Mouse (Mus musculus): ENCODE data around the gene Emc10. TPM values are rescaled to one million over a fixed set of nuclear protein-coding genes. Genes with fewer than 3 reads are reported as not detected.

Emc10 gene
- polyA plus RNA-seq, 1 experiment from 2014 or later, result 132 TPM

DNA sequence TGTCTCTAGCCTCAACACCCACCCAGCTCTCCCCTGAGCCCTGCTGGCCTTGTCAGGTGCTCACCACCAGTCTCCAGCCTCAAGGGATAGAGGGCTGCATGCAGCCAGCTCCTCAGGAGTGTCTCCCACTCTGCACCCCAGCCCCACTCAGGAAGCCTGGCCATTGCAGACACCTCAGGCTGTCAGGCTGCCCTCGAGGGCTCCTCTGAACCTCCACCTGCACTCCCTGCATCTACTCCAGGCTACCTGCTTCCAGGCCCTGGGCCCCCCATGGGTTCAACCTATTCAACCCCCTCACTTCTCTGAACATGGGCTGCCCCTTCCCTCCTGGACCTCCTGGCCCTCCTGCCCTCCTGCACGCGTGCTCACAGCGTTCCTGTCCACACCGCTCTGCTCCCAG, 4.9 kb downstream of the Emc10 start:
- Histone ChIP-seq H3K4me3 (no peak overlapping the region), H3K4me2 (replicated peaks) (no peak overlapping the region), H3K27ac (replicated peaks) (no peak overlapping the region), H3K4me1 (peaks cover 18% of the 10 kb centered on the region), H3K36me3 (peaks cover 53% of the 10 kb centered on the region), H3K9ac (replicated peaks) (no peak overlapping the region), H3K27me3 (no peaks in the 10 kb centered on the region), H3K9me3 (no peaks in the 10 kb centered on the region)
- 96% methylated on average over 5 of the region's 5 CpGs for WGBS
- no peak for ATAC-seq (ENCODE audit: low FRiP score, low read depth)

DNA sequence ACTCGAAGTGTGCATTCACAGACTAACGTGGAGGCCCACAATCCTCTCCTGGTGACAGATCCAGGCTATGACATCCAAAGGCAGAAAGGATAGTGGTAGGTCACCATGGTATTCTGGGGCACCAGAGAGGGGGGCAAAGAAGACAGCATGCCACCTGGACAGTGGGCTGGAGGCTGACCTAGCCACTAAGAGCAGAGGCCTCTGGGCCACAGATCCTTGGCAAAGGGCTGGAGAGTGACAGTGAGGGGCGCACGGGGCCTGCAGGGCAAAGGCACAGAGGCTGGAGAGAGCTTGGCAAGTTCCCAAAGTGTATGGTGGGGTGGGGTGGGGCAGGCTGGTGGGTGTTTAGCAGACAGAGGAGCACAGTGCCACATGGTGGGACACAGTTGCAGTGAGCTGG, 6.0 kb downstream of the Emc10 start:
- H3K4me1 ChIP-seq, result peaks cover 12% of the 10 kb centered on the region
- no peak overlapping the region for H3K27ac ChIP-seq (replicated peaks)
- no peak for ATAC-seq (ENCODE audit: low FRiP score, low read depth)
- no peak overlapping the region for H3K4me3 ChIP-seq
- H3K9ac ChIP-seq (replicated peaks), result 0 out of 2 replicates have a peak overlapping the region, but pooled peaks have one; percentile 8
- H3K9me3 ChIP-seq, result no peaks in the 10 kb centered on the region
- peaks cover 53% of the 10 kb centered on the region for H3K36me3 ChIP-seq
- no peaks in the 10 kb centered on the region for H3K27me3 ChIP-seq
- H3K4me2 ChIP-seq (replicated peaks), result no peak overlapping the region
- 96% methylated on average over 4 of the region's 4 CpGs for WGBS

DNA sequence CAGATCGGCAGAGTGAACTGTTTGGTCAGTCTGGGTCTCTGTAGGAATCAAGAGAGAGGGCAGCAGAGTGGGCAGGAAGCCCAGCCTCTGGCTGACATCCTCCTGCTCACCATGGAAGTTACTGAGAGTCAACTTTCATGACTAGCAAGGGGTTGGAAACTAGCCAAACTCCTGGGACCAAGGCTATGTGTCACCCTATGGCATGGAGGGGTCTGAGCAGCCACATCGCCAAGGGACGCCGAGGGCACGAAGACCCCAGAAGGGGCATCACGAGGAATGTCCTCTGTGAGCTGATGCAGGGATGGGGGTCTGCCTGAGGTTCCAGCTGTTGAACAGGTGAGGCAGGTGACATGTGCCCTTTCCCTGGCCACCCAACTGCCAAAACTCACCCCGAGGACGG, 7.8 kb downstream of the Emc10 start:
- Histone ChIP-seq H3K9me3 (no peaks in the 10 kb centered on the region), H3K27me3 (no peaks in the 10 kb centered on the region), H3K4me3 (no peak overlapping the region), H3K27ac (replicated peaks) (no peak overlapping the region), H3K9ac (replicated peaks) (no peak overlapping the region), H3K36me3 (peaks cover 48% of the 10 kb centered on the region), H3K4me1 (no peaks in the 10 kb centered on the region), H3K4me2 (replicated peaks) (no peak overlapping the region)
- ATAC-seq (ENCODE audit: low FRiP score, low read depth), result no peak
- WGBS, result 91% methylated on average over 8 of the region's 8 CpGs

DNA sequence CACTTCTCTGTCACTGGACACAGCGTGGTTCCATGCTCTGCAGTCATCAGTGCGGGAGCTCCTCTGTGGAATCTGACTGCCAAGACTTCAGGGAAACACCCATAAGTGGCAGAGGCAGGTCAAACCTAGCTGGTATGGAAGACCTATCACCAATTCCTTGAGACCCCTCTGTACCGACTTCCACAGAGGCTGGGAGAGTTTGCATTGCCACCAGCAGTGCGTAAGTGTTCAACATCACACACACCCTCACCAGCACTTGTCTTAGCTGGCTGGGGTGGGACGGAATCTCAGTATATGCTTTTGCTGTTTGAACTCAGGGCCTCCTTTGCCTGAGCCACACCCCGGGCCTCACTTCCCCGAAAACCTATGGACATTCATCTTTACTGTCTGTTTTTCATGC, 8.4 kb downstream of the Emc10 start:
- H3K4me1 ChIP-seq, result no peaks in the 10 kb centered on the region
- H3K36me3 ChIP-seq, result peaks cover 43% of the 10 kb centered on the region
- no peak overlapping the region for H3K4me2 ChIP-seq (replicated peaks)
- no peaks in the 10 kb centered on the region for H3K9me3 ChIP-seq
- H3K4me3 ChIP-seq, result no peak overlapping the region
- H3K27me3 ChIP-seq, result no peaks in the 10 kb centered on the region; the same call in 1 of the 2 replicates
- 92% methylated on average over 7 of the region's 7 CpGs for WGBS
- no peak overlapping the region for H3K9ac ChIP-seq (replicated peaks)
- H3K27ac ChIP-seq (replicated peaks), result no peak overlapping the region
- ATAC-seq (ENCODE audit: low FRiP score, low read depth), result no peak

DNA sequence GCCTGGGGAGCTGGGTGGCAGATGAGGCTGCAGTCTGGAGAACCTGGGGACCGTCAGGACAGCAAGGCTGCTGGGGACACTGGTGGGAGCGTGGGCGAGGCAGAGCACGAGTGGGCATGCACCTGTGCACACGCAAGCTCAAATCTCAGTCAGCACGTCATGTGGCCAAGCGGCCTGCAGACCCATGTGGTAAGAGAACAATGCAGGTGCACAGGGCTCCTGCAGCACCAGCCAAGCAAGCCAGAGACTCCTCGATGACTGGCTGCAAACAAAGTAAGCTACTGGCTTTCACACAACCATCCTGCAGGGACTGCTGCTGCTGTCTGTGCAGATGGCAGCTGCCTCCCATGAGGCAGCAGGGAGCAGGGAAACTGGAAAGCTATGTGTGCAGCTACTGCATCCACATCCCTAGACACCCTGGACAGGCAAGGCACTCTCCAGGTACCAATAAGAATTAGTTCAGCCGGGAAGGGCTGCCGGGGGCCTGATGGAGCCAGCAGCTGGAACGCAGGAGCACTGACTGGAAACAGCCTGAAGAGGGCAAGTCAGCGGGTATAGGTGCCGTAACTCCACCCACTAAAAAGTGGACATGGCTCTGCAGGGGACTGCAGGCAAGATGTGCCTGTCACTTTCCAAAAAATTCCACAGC, 9.3 kb downstream of the Emc10 start:
- H3K4me3 ChIP-seq, result no peak overlapping the region
- H3K27me3 ChIP-seq, result peaks cover 8% of the 10 kb centered on the region
- H3K4me1 ChIP-seq, result no peaks in the 10 kb centered on the region
- 65% methylated on average over 13 of the region's 13 CpGs for WGBS
- no peak overlapping the region; the same call in 1 of the 2 replicates for H3K27ac ChIP-seq (replicated peaks)
- H3K9me3 ChIP-seq, result no peaks in the 10 kb centered on the region
- H3K9ac ChIP-seq (replicated peaks), result no peak overlapping the region
- H3K4me2 ChIP-seq (replicated peaks), result no peak overlapping the region
- H3K36me3 ChIP-seq, result peaks cover 34% of the 10 kb centered on the region
- ATAC-seq (ENCODE audit: low FRiP score, low read depth), result no peak

DNA sequence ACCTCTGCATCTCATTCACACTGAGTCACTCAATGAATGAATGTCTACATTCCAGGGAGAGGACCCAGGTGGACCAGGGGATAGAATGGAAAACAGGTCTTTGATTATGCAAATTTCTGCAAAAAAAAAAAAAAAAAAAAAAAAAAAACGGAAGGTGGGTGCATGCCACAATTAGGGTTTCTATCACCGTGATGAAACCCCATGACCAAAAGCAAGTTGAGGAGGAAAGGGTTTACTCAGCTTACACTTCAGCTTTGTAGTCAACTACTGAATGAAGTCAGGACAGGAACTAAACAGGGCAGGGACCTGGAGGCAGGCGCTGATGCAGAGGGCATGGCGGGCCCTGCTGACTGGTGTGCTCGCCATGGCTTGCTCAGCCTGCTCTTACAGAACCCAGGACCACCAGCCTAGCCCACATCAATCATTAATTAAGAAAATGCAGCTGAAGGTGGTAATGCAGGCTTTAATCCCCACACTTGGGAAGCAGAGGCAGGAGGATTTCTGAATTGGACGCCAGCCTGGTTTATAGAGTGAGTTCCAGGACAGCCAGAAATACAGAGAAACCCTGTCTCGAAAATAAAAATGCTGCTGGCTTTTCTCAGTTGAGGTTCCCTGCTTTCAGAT, 10.6 kb downstream of the Emc10 start:
- ATAC-seq (ENCODE audit: low FRiP score, low read depth), result no peak

DNA sequence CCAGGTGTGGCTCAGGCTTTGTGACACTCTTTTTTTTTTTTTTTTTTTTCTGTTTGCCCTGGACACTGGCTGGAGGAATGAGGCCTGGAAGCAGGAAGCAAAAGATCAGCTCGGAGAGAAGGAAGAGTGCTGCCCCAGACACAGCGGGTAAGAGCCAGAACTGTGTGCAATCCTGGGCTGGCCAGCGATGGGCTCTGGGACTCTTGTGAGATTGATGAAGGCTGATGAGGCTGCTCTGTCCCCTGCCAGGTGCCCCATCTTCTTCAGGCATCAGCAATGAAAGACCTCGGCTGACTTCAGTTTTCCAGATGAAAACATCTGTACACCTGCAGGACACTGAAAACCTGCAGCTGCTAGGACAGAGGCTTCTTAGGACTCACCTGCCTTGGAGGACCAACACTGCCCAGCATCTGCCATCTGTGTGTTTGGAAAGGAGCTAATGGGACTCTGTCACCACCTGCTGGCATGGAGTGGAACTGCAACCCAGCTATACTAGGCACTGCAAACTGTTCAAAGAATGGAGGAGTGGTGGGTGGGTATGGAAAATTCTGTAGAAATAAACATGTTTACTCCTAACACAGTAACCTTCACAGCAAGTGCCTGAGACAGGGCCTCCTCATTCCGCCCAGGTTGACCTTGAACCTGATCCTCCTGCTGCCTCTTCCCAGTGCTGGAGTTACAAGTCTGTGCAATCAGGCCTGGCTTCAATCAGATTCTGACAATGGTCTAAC, 11.3 kb downstream of the Emc10 start:
- H3K4me3 ChIP-seq, result no peak overlapping the region

More for the DNA sequence above, 10.6 kb downstream of the Emc10 start:
- Histone ChIP-seq H3K27me3 (peaks cover 18% of the 10 kb centered on the region), H3K9ac (replicated peaks) (no peak overlapping the region), H3K4me2 (replicated peaks) (no peak overlapping the region), H3K4me1 (no peaks in the 10 kb centered on the region), H3K9me3 (no peaks in the 10 kb centered on the region), H3K36me3 (peaks cover 20% of the 10 kb centered on the region), H3K27ac (replicated peaks) (no peak overlapping the region), H3K4me3 (no peak overlapping the region)
- 79% methylated on average over 7 of the region's 7 CpGs for WGBS

DNA sequence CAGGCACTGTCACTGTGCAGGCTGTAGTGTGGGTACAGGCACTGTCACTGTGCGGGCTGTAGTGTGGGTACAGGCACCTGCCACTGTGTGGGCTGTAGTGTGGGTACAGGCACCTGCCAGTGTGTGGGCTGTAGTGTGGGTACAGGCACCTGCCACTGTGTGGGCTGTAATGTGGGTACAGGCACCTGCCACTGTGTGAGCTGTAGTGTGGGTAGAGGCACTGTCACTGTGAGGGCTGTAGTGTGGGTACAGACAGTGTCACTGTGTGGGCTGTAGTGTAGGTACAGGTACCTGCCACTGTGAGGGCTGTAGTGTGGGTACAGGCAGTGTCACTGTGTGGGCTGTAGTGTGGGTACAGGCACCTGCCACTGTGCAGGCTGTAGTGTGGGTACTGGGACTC, 12.2 kb downstream of the Emc10 start:
- no peak overlapping the region for H3K4me3 ChIP-seq
- ATAC-seq (ENCODE audit: low FRiP score, low read depth), result no peak
- peaks cover 33% of the 10 kb centered on the region for H3K27me3 ChIP-seq
- peaks cover 7% of the 10 kb centered on the region for H3K36me3 ChIP-seq
- no peak overlapping the region for H3K9ac ChIP-seq (replicated peaks)
- H3K9me3 ChIP-seq, result no peaks in the 10 kb centered on the region
- H3K27ac ChIP-seq (replicated peaks), result no peak overlapping the region
- WGBS, result 88% methylated on average over 1 of the region's 1 CpGs
- no peak overlapping the region for H3K4me2 ChIP-seq (replicated peaks)
- H3K4me1 ChIP-seq, result no peaks in the 10 kb centered on the region

More for the DNA sequence above, 11.3 kb downstream of the Emc10 start:
- whole genome bisulfite sequencing, result 28% methylated on average over 5 of the region's 5 CpGs
- Histone ChIP-seq H3K27ac (replicated peaks) (no peak overlapping the region), H3K36me3 (peaks cover 14% of the 10 kb centered on the region), H3K4me1 (no peaks in the 10 kb centered on the region), H3K9me3 (no peaks in the 10 kb centered on the region), H3K4me2 (replicated peaks) (no peak overlapping the region), H3K9ac (replicated peaks) (no peak overlapping the region), H3K27me3 (peaks cover 24% of the 10 kb centered on the region)
- peak; percentile 79 for ATAC-seq (ENCODE audit: low FRiP score, low read depth)

DNA sequence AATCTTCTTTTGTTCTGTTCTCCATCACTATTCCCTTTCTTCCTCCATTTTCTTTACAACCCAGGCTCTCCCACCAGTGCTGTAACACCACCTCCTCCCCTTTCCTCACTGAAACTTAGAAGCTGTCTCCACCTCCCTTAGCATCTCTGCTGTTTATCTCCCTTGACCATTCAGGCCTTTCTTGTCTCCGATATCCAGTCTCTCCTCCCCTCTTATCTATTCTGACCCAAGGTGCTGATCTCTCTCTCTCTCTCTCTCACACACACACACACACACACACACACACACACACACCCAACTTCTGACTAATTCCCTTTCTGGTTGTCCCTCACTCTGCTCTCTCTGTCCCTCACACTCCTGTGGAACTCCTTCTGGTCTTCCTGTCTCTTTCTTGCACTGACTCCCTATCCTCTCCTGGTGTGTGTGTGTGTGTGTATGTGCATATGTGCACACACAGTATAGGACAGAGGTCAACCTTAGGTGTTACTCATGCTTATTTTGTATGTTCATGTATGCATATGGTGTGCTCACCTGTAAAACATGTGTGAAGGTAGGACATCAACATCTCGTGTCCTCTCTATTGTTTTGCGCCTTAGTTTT, 13.4 kb downstream of the Emc10 start:
- no peaks in the 10 kb centered on the region for H3K9me3 ChIP-seq
- H3K9ac ChIP-seq (replicated peaks), result peak overlapping the region; percentile 5; the same call in 1 of the 2 replicates
- ATAC-seq (ENCODE audit: low FRiP score, low read depth), result no peak
- peaks cover 40% of the 10 kb centered on the region for H3K27me3 ChIP-seq
- no peak overlapping the region for H3K4me2 ChIP-seq (replicated peaks)
- no peak overlapping the region for H3K4me3 ChIP-seq
- no peak overlapping the region for H3K27ac ChIP-seq (replicated peaks)
- WGBS, result 84% methylated on average over 3 of the region's 3 CpGs
- H3K36me3 ChIP-seq, result no peaks in the 10 kb centered on the region
- no peaks in the 10 kb centered on the region for H3K4me1 ChIP-seq

DNA sequence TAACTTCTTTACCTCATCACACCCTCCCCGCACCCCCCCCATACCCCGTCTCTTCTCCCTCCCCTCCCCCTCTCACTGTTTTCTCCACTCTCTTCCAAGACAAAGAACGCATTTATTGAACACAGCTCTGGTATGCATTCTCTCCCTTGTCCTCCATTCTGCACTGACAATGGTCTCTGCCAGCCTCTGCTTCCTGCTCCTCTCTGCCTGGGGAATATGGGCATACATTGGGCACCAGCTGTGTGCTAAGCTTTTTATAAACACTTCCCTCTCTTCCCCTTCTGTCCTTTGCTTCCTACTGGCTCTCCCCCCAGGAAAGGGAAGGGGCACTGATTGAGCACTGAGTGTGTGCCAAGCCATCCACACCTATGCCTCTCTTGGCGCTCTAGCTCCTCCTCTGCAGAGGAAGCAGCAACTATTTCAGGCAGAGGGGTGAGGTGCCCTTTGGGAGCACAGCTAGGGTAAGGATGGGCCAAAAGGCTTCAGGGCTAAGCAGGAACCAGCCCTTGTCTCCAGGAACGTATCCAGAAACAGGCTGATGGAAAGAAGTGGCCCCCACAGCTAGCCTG, 21.2 kb downstream of the Emc10 start:
- Histone ChIP-seq H3K9ac (replicated peaks) (no peak overlapping the region), H3K9me3 (no peaks in the 10 kb centered on the region), H3K4me2 (replicated peaks) (no peak overlapping the region), H3K36me3 (no peaks in the 10 kb centered on the region), H3K4me1 (peaks cover 23% of the 10 kb centered on the region), H3K27me3 (peaks cover 43% of the 10 kb centered on the region), H3K27ac (replicated peaks) (peak overlapping the region; percentile 70; the same call in 1 of the 2 replicates), H3K4me3 (no peak overlapping the region)
- ATAC-seq (ENCODE audit: low FRiP score, low read depth), result no peak; the same call in 1 of the 2 replicates
- WGBS, result 27% methylated on average over 5 of the region's 5 CpGs

DNA sequence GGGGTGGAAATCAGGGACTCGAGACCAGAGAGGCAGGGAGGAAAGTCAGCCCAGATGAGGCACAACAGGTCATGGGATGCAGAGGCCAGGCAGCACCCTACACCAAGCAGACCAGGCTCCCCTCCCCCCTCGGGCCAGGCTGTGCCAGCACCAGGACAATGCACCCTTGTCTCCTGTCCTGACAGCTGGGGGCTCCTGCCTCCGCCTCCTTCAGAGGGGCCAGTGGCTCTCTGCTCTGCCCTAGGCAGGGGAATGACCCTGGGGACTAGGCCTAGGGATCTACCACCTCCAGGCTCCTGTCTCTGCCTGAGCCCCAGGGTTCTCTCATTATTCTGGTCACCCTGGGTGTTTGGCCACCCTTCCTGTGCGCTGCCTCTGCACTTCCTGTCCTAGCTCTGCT, 21.9 kb downstream of the Emc10 start:
- Histone ChIP-seq H3K9ac (replicated peaks) (0 out of 2 replicates have a peak overlapping the region, but pooled peaks have one; percentile 12), H3K4me1 (peaks cover 26% of the 10 kb centered on the region), H3K4me3 (no peak overlapping the region), H3K27me3 (peaks cover 36% of the 10 kb centered on the region), H3K27ac (replicated peaks) (peak overlapping the region; percentile 70), H3K9me3 (no peaks in the 10 kb centered on the region), H3K4me2 (replicated peaks) (no peak overlapping the region), H3K36me3 (no peaks in the 10 kb centered on the region)
- 15% methylated on average over 4 of the region's 4 CpGs for WGBS
- ATAC-seq (ENCODE audit: low FRiP score, low read depth), result peak; percentile 85

All from midbrain, embryonic 12.5 days (tissue).